Mouse (Mus musculus): ENCODE data around the gene Itga9. TPM values are rescaled to one million over a fixed set of nuclear protein-coding genes. Genes with fewer than 3 reads are reported as not detected.

Gene Itga9
- polyA plus RNA-seq, 1 experiment from 2014 or later, result 10.3 TPM

DNA sequence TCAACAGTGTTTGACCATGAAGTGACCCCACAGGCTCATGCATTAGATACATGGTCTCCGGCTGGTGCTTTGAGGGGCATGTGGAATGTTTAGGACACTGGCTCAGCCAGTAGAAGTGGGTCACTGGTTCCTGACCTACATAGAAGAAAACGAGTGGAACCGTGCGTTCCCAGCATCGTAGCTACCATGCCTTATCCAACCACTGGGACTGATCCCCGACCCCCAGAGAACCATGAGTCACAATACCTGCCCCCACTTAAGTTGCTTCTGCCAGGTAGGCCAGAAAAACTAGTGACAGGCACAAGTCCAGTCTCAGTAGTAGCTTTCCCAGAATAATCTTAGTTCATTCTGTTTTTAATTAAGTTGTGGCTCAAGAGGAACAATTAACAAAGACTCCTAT is 121.8 kb downstream of the Itga9 start:
- Histone ChIP-seq H3K4me1 (ENCODE audit: control insufficient read depth, insufficient read depth, low read length) (no peaks in the 10 kb centered on the region), H3K4me2 (ENCODE audit: low read depth, low read length) (no peak overlapping the region), H3K27ac (replicated peaks; ENCODE audit: low read depth, low read length) (no peak overlapping the region), H3K4me3 (ENCODE audit: low read depth, low read length) (no peak overlapping the region), H3K9ac (replicated peaks; ENCODE audit: low read length) (no peak overlapping the region), H3K36me3 (replicated peaks; ENCODE audit: control insufficient read depth, insufficient read depth, low read depth, low read length) (no peaks in the 10 kb centered on the region), H3K27me3 (ENCODE audit: control insufficient read depth, insufficient read depth, low read length) (no peaks in the 10 kb centered on the region), H3K9me3 (replicated peaks; ENCODE audit: control insufficient read depth, low read length) (no peaks in the 10 kb centered on the region)
- DNase-seq (ENCODE audit: low spot score) (no peak), ATAC-seq (replicated peaks; ENCODE audit: insufficient number of reproducible peaks, low FRiP score, low TSS enrichment, low read depth) (no peak)
- 54% methylated on average over 6 of the region's 6 CpGs for WGBS

GRCm38 (mm10) chr9:118728987-118729386 is 122.5 kb downstream of the Itga9 start:
- DNase-seq (ENCODE audit: low spot score) (no peak), ATAC-seq (replicated peaks; ENCODE audit: insufficient number of reproducible peaks, low FRiP score, low TSS enrichment, low read depth) (no peak)
- Histone ChIP-seq H3K4me1 (ENCODE audit: control insufficient read depth, insufficient read depth, low read length) (no peaks in the 10 kb centered on the region), H3K4me2 (ENCODE audit: low read depth, low read length) (no peak overlapping the region), H3K9ac (replicated peaks; ENCODE audit: low read length) (no peak overlapping the region), H3K36me3 (replicated peaks; ENCODE audit: control insufficient read depth, insufficient read depth, low read depth, low read length) (no peaks in the 10 kb centered on the region), H3K27ac (replicated peaks; ENCODE audit: low read depth, low read length) (no peak overlapping the region), H3K9me3 (replicated peaks; ENCODE audit: control insufficient read depth, low read length) (no peaks in the 10 kb centered on the region), H3K4me3 (ENCODE audit: low read depth, low read length) (no peak overlapping the region), H3K27me3 (ENCODE audit: control insufficient read depth, insufficient read depth, low read length) (no peaks in the 10 kb centered on the region)
- WGBS, result 66% methylated on average over 5 of the region's 5 CpGs

GRCm38 (mm10) chr9:118730172-118730571 is 123.7 kb downstream of the Itga9 start:
- ATAC-seq (replicated peaks; ENCODE audit: insufficient number of reproducible peaks, low FRiP score, low TSS enrichment, low read depth) (no peak), DNase-seq (ENCODE audit: low spot score) (peak; percentile 39)
- Histone ChIP-seq H3K27me3 (ENCODE audit: control insufficient read depth, insufficient read depth, low read length) (no peaks in the 10 kb centered on the region), H3K9me3 (replicated peaks; ENCODE audit: control insufficient read depth, low read length) (no peaks in the 10 kb centered on the region), H3K36me3 (replicated peaks; ENCODE audit: control insufficient read depth, insufficient read depth, low read depth, low read length) (no peaks in the 10 kb centered on the region), H3K4me3 (ENCODE audit: low read depth, low read length) (no peak overlapping the region), H3K4me2 (ENCODE audit: low read depth, low read length) (no peak overlapping the region), H3K4me1 (ENCODE audit: control insufficient read depth, insufficient read depth, low read length) (no peaks in the 10 kb centered on the region), H3K9ac (replicated peaks; ENCODE audit: low read length) (no peak overlapping the region), H3K27ac (replicated peaks; ENCODE audit: low read depth, low read length) (no peak overlapping the region)
- WGBS, result 71% methylated on average over 7 of the region's 8 CpGs

GRCm38 (mm10) chr9:118730871-118731390 is 124.4 kb downstream of the Itga9 start:
- Histone ChIP-seq H3K4me1 (ENCODE audit: control insufficient read depth, insufficient read depth, low read length) (no peaks in the 10 kb centered on the region), H3K4me3 (ENCODE audit: low read depth, low read length) (no peak overlapping the region), H3K27me3 (ENCODE audit: control insufficient read depth, insufficient read depth, low read length) (no peaks in the 10 kb centered on the region), H3K36me3 (replicated peaks; ENCODE audit: control insufficient read depth, insufficient read depth, low read depth, low read length) (no peaks in the 10 kb centered on the region), H3K9ac (replicated peaks; ENCODE audit: low read length) (no peak overlapping the region), H3K9me3 (replicated peaks; ENCODE audit: control insufficient read depth, low read length) (no peaks in the 10 kb centered on the region), H3K4me2 (ENCODE audit: low read depth, low read length) (no peak overlapping the region), H3K27ac (replicated peaks; ENCODE audit: low read depth, low read length) (no peak overlapping the region; the same call in 1 of the 2 replicates)
- ATAC-seq (replicated peaks; ENCODE audit: insufficient number of reproducible peaks, low FRiP score, low TSS enrichment, low read depth) (no peak), DNase-seq (ENCODE audit: low spot score) (no peak)
- WGBS, result 52% methylated on average over 5 of the region's 5 CpGs

DNA sequence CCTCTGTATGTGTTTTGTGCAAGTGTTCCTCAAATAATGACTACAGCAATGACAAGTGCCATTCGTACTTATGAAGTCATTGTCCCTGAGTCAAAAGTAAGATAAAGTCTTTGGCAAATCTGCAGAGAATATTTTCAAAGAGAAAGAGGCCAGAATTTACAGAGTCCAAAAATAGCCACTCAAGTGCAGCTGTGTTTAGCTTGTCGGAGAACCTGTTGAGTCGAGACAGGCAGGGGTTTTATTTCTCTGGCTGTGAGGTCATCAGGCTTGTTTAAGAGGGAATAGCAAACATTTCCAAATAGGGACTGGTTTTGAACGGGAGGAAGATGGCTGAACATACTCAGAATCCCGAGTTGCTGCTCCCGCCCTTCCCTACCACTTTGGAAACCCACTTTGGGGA is 125.2 kb downstream of the Itga9 start:
- ATAC-seq (replicated peaks; ENCODE audit: insufficient number of reproducible peaks, low FRiP score, low TSS enrichment, low read depth) (no peak), DNase-seq (ENCODE audit: low spot score) (no peak)
- 78% methylated on average over 6 of the region's 6 CpGs for WGBS
- no peaks in the 10 kb centered on the region for H3K4me1 ChIP-seq (ENCODE audit: control insufficient read depth, insufficient read depth, low read length)
- H3K27me3 ChIP-seq (ENCODE audit: control insufficient read depth, insufficient read depth, low read length), result no peaks in the 10 kb centered on the region
- no peaks in the 10 kb centered on the region for H3K9me3 ChIP-seq (replicated peaks; ENCODE audit: control insufficient read depth, low read length)
- H3K36me3 ChIP-seq (replicated peaks; ENCODE audit: control insufficient read depth, insufficient read depth, low read depth, low read length), result no peaks in the 10 kb centered on the region
- no peak overlapping the region for H3K27ac ChIP-seq (replicated peaks; ENCODE audit: low read depth, low read length)
- no peak overlapping the region for H3K4me2 ChIP-seq (ENCODE audit: low read depth, low read length)
- H3K4me3 ChIP-seq (ENCODE audit: low read depth, low read length), result no peak overlapping the region
- no peak overlapping the region for H3K9ac ChIP-seq (replicated peaks; ENCODE audit: low read length)

DNA sequence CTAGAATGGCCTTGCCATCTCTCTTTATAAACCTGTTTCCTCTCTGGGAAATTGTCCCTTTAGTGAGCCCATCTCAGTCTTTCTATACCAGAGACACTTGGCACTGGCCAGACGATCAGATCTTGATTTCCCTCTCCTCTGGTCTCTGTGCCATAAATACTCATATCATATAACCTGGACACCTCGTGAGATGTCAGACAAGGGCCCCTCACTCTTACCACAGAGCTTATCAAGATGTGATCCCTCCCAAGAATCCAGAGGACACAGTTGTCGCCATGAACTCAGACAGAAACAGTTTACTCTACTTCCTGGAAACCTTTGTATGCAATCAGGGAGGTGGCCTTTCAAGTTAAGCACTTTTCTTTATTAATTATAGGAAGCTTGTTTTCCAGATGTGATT is 127.1 kb downstream of the Itga9 start:
- 66% methylated on average over 3 of the region's 3 CpGs for WGBS
- Histone ChIP-seq H3K4me3 (ENCODE audit: low read depth, low read length) (no peak overlapping the region), H3K4me1 (ENCODE audit: control insufficient read depth, insufficient read depth, low read length) (no peaks in the 10 kb centered on the region; the same call in 1 of the 2 replicates)

DNA sequence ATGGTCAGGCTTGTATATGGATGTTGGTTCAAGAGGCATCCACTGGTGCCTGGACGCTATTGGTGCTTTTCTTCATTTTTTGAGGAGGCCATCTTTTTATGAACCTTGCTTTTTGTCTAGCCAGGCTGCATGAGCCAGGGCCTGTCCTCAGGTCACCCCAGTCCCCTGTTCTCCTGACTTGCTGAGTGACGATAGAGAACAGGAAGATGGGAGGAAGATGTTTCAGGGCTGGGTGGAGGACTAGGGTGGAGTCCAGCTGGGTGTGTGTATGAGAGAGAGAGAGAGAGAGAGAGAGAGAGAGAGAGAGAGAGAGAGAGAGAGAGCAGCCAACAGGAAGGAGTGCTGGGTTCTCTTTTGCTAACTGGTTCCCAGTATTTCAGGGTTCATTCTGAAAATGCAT is 130.6 kb downstream of the Itga9 start:
- no peaks in the 10 kb centered on the region for H3K9me3 ChIP-seq (replicated peaks; ENCODE audit: control insufficient read depth, low read length)
- no peak overlapping the region for H3K4me3 ChIP-seq (ENCODE audit: low read depth, low read length)
- H3K36me3 ChIP-seq (replicated peaks; ENCODE audit: control insufficient read depth, insufficient read depth, low read depth, low read length), result no peaks in the 10 kb centered on the region
- no peak overlapping the region for H3K27ac ChIP-seq (replicated peaks; ENCODE audit: low read depth, low read length)
- DNase-seq (ENCODE audit: low spot score) (no peak), ATAC-seq (replicated peaks; ENCODE audit: insufficient number of reproducible peaks, low FRiP score, low TSS enrichment, low read depth) (no peak)
- no peaks in the 10 kb centered on the region; the same call in 1 of the 2 replicates for H3K4me1 ChIP-seq (ENCODE audit: control insufficient read depth, insufficient read depth, low read length)
- no peak overlapping the region for H3K9ac ChIP-seq (replicated peaks; ENCODE audit: low read length)
- no peak overlapping the region for H3K4me2 ChIP-seq (ENCODE audit: low read depth, low read length)
- WGBS, result 91% methylated on average over 2 of the region's 2 CpGs
- no peaks in the 10 kb centered on the region for H3K27me3 ChIP-seq (ENCODE audit: control insufficient read depth, insufficient read depth, low read length)

More for the DNA sequence above, 127.1 kb downstream of the Itga9 start:
- no peak overlapping the region for H3K27ac ChIP-seq (replicated peaks; ENCODE audit: low read depth, low read length)
- H3K4me2 ChIP-seq (ENCODE audit: low read depth, low read length), result no peak overlapping the region
- DNase-seq (ENCODE audit: low spot score) (no peak), ATAC-seq (replicated peaks; ENCODE audit: insufficient number of reproducible peaks, low FRiP score, low TSS enrichment, low read depth) (no peak)
- H3K27me3 ChIP-seq (ENCODE audit: control insufficient read depth, insufficient read depth, low read length), result no peaks in the 10 kb centered on the region
- H3K9me3 ChIP-seq (replicated peaks; ENCODE audit: control insufficient read depth, low read length), result no peaks in the 10 kb centered on the region
- H3K36me3 ChIP-seq (replicated peaks; ENCODE audit: control insufficient read depth, insufficient read depth, low read depth, low read length), result no peaks in the 10 kb centered on the region
- no peak overlapping the region for H3K9ac ChIP-seq (replicated peaks; ENCODE audit: low read length)

GRCm38 (mm10) chr9:118737601-118738137 is 131.2 kb downstream of the Itga9 start:
- Histone ChIP-seq H3K27ac (replicated peaks; ENCODE audit: low read depth, low read length) (no peak overlapping the region), H3K9me3 (replicated peaks; ENCODE audit: control insufficient read depth, low read length) (no peaks in the 10 kb centered on the region), H3K4me2 (ENCODE audit: low read depth, low read length) (no peak overlapping the region), H3K9ac (replicated peaks; ENCODE audit: low read length) (no peak overlapping the region), H3K36me3 (replicated peaks; ENCODE audit: control insufficient read depth, insufficient read depth, low read depth, low read length) (no peaks in the 10 kb centered on the region), H3K27me3 (ENCODE audit: control insufficient read depth, insufficient read depth, low read length) (no peaks in the 10 kb centered on the region), H3K4me3 (ENCODE audit: low read depth, low read length) (no peak overlapping the region), H3K4me1 (ENCODE audit: control insufficient read depth, insufficient read depth, low read length) (no peaks in the 10 kb centered on the region; the same call in 1 of the 2 replicates)
- 38% methylated on average over 9 of the region's 9 CpGs for WGBS
- DNase-seq (ENCODE audit: low spot score), result peak; percentile 52
- no peak for ATAC-seq (replicated peaks; ENCODE audit: insufficient number of reproducible peaks, low FRiP score, low TSS enrichment, low read depth)
